In genomic region chr2:166031120-166031929, GRCm38 (mm10) we compare ENCODE assay signal across 8 mouse cellular contexts. TPM values are rescaled to one million over a fixed set of nuclear protein-coding genes. Genes with fewer than 3 reads are reported as not detected.
DNase-seq lines count a peak whose midpoint lies in the region; ATAC-seq and TF ChIP-seq lines count a peak whose summit lies in the region.

No protein-coding gene starts in this region.

- H3K27ac ChIP-seq in embryonic facial prominence, embryonic 14.5 days (replicated peaks; ENCODE audit: low read depth, low read length) = peak overlapping the region; percentile 88
- peak overlapping the region; percentile 83 to 90 for H3K27ac ChIP-seq in heart, embryonic 14.5 days (replicated peaks in 1 of 2; ENCODE audit: control insufficient read depth in 1 of 2, insufficient read depth in 1 of 2, low read depth in 2 of 2, low read length in 2 of 2)
- peak overlapping the region; percentile 96 for H3K27ac ChIP-seq in kidney, postnatal 0 days

- peak overlapping the region; percentile 14; the same call in 1 of the 2 replicates for H3K4me3 ChIP-seq in embryonic facial prominence, embryonic 14.5 days (ENCODE audit: low read depth, low read length)
- peak overlapping the region; percentile 30 to 32 for H3K4me3 ChIP-seq in heart, embryonic 14.5 days (ENCODE audit: control insufficient read depth in 1 of 2, insufficient read depth in 1 of 2, low read depth in 1 of 2, low read length in 2 of 2)
- peak overlapping the region; percentile 14; the same call in 1 of the 2 replicates for H3K4me3 ChIP-seq in kidney, postnatal 0 days (replicated peaks; ENCODE audit: low read depth, low read length)

- H3K9ac ChIP-seq in embryonic facial prominence, embryonic 14.5 days (ENCODE audit: low read depth, low read length) = peak overlapping the region; percentile 26; the same call in 1 of the 2 replicates
- H3K9ac ChIP-seq in heart, embryonic 14.5 days (ENCODE audit: low read length) = peak overlapping the region; percentile 67
- H3K9ac ChIP-seq in kidney, postnatal 0 days (ENCODE audit: low read depth, low read length) = 0 out of 2 replicates have a peak overlapping the region, but pooled peaks have one; percentile 43

- DNase-seq in spleen, adult 18-20 months = peak; percentile 14 to 29
- no peak for DNase-seq in spleen, postnatal 4 days (ENCODE audit: low spot score in 2 of 2)
- peak; percentile 97 for DNase-seq in embryonic facial prominence, embryonic 14.5 days (ENCODE audit: low spot score)
- peak; percentile 98 for DNase-seq in kidney, postnatal 0 days (ENCODE audit: low spot score)
- peak; percentile 81 for DNase-seq in lung, postnatal 25 days (ENCODE audit: low spot score)
- DNase-seq in ovary, postnatal 36 days (ENCODE audit: low spot score) = peak; percentile 34
- DNase-seq in frontal cortex, postnatal 10 days (ENCODE audit: low spot score in 2 of 2) = no peak

- peaks cover 7% of the 10 kb centered on the region; the same call in 1 of the 2 replicates for H3K36me3 ChIP-seq in embryonic facial prominence, embryonic 14.5 days (ENCODE audit: control insufficient read depth, insufficient read depth, low read length)
- no peaks in the 10 kb centered on the region for H3K36me3 ChIP-seq in heart, embryonic 14.5 days (ENCODE audit: control insufficient read depth, insufficient read depth, low read length)
- no peaks in the 10 kb centered on the region for H3K36me3 ChIP-seq in kidney, postnatal 0 days (ENCODE audit: insufficient read depth, low read length)

- no peaks in the 10 kb centered on the region for H3K27me3 ChIP-seq in embryonic facial prominence, embryonic 14.5 days (replicated peaks; ENCODE audit: control insufficient read depth, insufficient read depth, low read length)
- no peaks in the 10 kb centered on the region for H3K27me3 ChIP-seq in heart, embryonic 14.5 days (ENCODE audit: control insufficient read depth, insufficient read depth, low read length)
- no peaks in the 10 kb centered on the region for H3K27me3 ChIP-seq in kidney, postnatal 0 days (ENCODE audit: insufficient read depth, low read length)

- TF ChIP-seq CTCF in kidney, postnatal 0 days (IDR thresholded peaks at IDR 0.05; ENCODE audit: low read depth) = peak; percentile 2; the same call in 1 of the 2 replicates

- WGBS in embryonic facial prominence, embryonic 14.5 days = 13% methylated on average over 7 of the region's 7 CpGs
- WGBS in heart, embryonic 14.5 days = 19% methylated on average over 7 of the region's 7 CpGs
- WGBS in kidney, postnatal 0 days = 8% methylated on average over 7 of the region's 7 CpGs

- ATAC-seq in embryonic facial prominence, embryonic 14.5 days (ENCODE audit: low read depth) = peak; percentile 97
- ATAC-seq in heart, embryonic 14.5 days (ENCODE audit: insufficient number of reproducible peaks, insufficient read depth, low FRiP score, low read depth) = peak; percentile 91
- peak; percentile 94 for ATAC-seq in kidney, postnatal 0 days (replicated peaks; ENCODE audit: low FRiP score, low read depth)

- H3K4me2 ChIP-seq in embryonic facial prominence, embryonic 14.5 days (ENCODE audit: low read depth, low read length) = peak overlapping the region; percentile 51
- peak overlapping the region; percentile 71 for H3K4me2 ChIP-seq in heart, embryonic 14.5 days (ENCODE audit: low read length)
- H3K4me2 ChIP-seq in kidney, postnatal 0 days (ENCODE audit: low read length) = peak overlapping the region; percentile 49

- H3K4me1 ChIP-seq in embryonic facial prominence, embryonic 14.5 days (ENCODE audit: control insufficient read depth, insufficient read depth, low read length) = peaks cover 29% of the 10 kb centered on the region
- peaks cover 11 to 44% of the 10 kb centered on the region in 2 experiments for H3K4me1 ChIP-seq in heart, embryonic 14.5 days (ENCODE audit: control insufficient read depth in 2 of 2, insufficient read depth in 2 of 2, low read length in 2 of 2)
- peaks cover 15% of the 10 kb centered on the region; the same call in 1 of the 2 replicates for H3K4me1 ChIP-seq in kidney, postnatal 0 days (replicated peaks; ENCODE audit: insufficient read depth, low read length)

- H3K9me3 ChIP-seq in embryonic facial prominence, embryonic 14.5 days (ENCODE audit: control insufficient read depth, low read length) = no peaks in the 10 kb centered on the region
- no peaks in the 10 kb centered on the region for H3K9me3 ChIP-seq in heart, embryonic 14.5 days (ENCODE audit: control insufficient read depth, low read length)
- no peaks in the 10 kb centered on the region for H3K9me3 ChIP-seq in kidney, postnatal 0 days (replicated peaks; ENCODE audit: low read length)

RNA-seq across cellular contexts. Expression of gene Ncoa3, which starts 38.9 kb away (rescaled TPM):
- 15.4 and 15.6 TPM in 2 replicates for polyA plus RNA-seq in embryonic facial prominence, embryonic 14.5 days (2014; fragmentation: Nextera tagmentation; extraction: Ambion mirVana)
- polyA plus RNA-seq in heart, embryonic 14.5 days (2014; fragmentation: Nextera tagmentation; extraction: Ambion mirVana) = 12.5 and 13.1 TPM in 2 replicates
- polyA plus RNA-seq in kidney, postnatal 0 days (2015; fragmentation: Nextera tagmentation; extraction: Ambion mirVana) = 14.6 and 15.9 TPM in 2 replicates

Comparison
In these comparisons a context has a peak if more than half of its experiments do, and no peak if none do; other contexts are left out.
1. DNase-seq: peak in spleen, adult 18-20 months (2 of 2), embryonic facial prominence, embryonic 14.5 days (single experiment), kidney, postnatal 0 days (single experiment), lung, postnatal 25 days (single experiment) and ovary, postnatal 36 days (single experiment); none in spleen, postnatal 4 days (0 of 2) and frontal cortex, postnatal 10 days (0 of 2).
2. Peak in every context shown above with its lines, with median percentiles within 50 percentile points of each other: ATAC-seq, H3K27ac ChIP-seq, H3K4me2 ChIP-seq, H3K4me3 ChIP-seq and H3K9ac ChIP-seq.